Comparison of ENCODE assay signal across 13 mouse cellular contexts in genomic region chr17:27783567-27783966, GRCm38 (mm10). TPM values are rescaled to one million over a fixed set of nuclear protein-coding genes. Genes with fewer than 3 reads are reported as not detected.
A peak's percentile ranks its signal among the peaks of the same experiment; 100 is the strongest.
DNase-seq lines count a peak whose midpoint lies in the region; ATAC-seq and TF ChIP-seq lines count a peak whose summit lies in the region.
"Had no signal": no experiment of that assay in that cellular context is flagged by ENCODE, and none has a peak within 500 bp of the region (broad histone marks: within the 10 kb centered on the region; RNA-seq: fewer than 3 reads in every experiment).

No protein-coding gene starts in this region.

- H3K4me2 ChIP-seq in forebrain, embryonic 16.5 days (ENCODE audit: low read length) = no peak overlapping the region

- H3K27me3 ChIP-seq in liver, adult 2 months (ENCODE audit: control insufficient read depth, insufficient read depth, low read length) = no peaks in the 10 kb centered on the region
- H3K27me3 ChIP-seq in E14TG2a.4 (ENCODE audit: insufficient read depth, low read length) = no peaks in the 10 kb centered on the region
- H3K27me3 ChIP-seq in forebrain, embryonic 16.5 days (replicated peaks; ENCODE audit: control insufficient read depth, insufficient read depth, low read length) = no peaks in the 10 kb centered on the region
- H3K27me3 ChIP-seq: CH12.LX had no signal

- peak overlapping the region; percentile 50 for H3K27ac ChIP-seq in gastrocnemius, adult 2 months
- no peak overlapping the region for H3K27ac ChIP-seq in liver, adult 2 months (replicated peaks; ENCODE audit: insufficient read depth, low read depth, low read length)
- H3K27ac ChIP-seq in forebrain, embryonic 16.5 days (ENCODE audit: low read length) = no peak overlapping the region

- H3K36me3 ChIP-seq in liver, adult 2 months (ENCODE audit: control insufficient read depth, insufficient read depth, low read length) = peaks cover 8% of the 10 kb centered on the region
- H3K36me3 ChIP-seq in E14TG2a.4 (ENCODE audit: insufficient read depth, low read length) = peaks cover 70% of the 10 kb centered on the region
- no peaks in the 10 kb centered on the region for H3K36me3 ChIP-seq in forebrain, embryonic 16.5 days (ENCODE audit: control insufficient read depth, insufficient read depth)

- H3K4me3 ChIP-seq in gastrocnemius, adult 2 months = no peak overlapping the region
- no peak overlapping the region for H3K4me3 ChIP-seq in liver, adult 2 months (ENCODE audit: insufficient read depth, low read depth, low read length)
- no peak overlapping the region for H3K4me3 ChIP-seq in E14TG2a.4 (replicated peaks; ENCODE audit: low read length)
- H3K4me3 ChIP-seq in forebrain, embryonic 16.5 days (replicated peaks; ENCODE audit: low read length) = no peak overlapping the region

- intact Hi-C loops in gastrocnemius, adult 2 months (cut with DNase I) = no loop called here
- intact Hi-C loops in gastrocnemius, postnatal 14 days (cut with DNase I; ENCODE audit: low total_unique reads) = no loop called here

- 88% methylated on average over 4 of the region's 4 CpGs for WGBS in liver, adult 2 months
- 79% methylated on average over 4 of the region's 4 CpGs for WGBS in forebrain, embryonic 16.5 days

- no peaks in the 10 kb centered on the region for H3K9me3 ChIP-seq in E14TG2a.4 (ENCODE audit: low read length)
- H3K9me3 ChIP-seq in forebrain, embryonic 16.5 days (ENCODE audit: control insufficient read depth, low read length) = no peaks in the 10 kb centered on the region

- DNase-seq in gastrocnemius, adult 2 months = peak; percentile 61
- no peak for DNase-seq in gastrocnemius, postnatal 14 days
- no peak for DNase-seq in liver, adult 2 months (ENCODE audit: extremely low read depth, low read depth, low spot score)
- no peak for DNase-seq in liver
- peak; percentile 35 for DNase-seq in induced T-regulatory cell, adult 2 months (ENCODE audit: low read depth)
- DNase-seq: lung, postnatal 14 days; midbrain, embryonic 14.5 days had no signal

- TF ChIP-seq CTCF in gastrocnemius, adult 2 months (IDR thresholded peaks at IDR 0.05) = peak; percentile 38
- peak; percentile 36; the same call in 1 of the 2 replicates for TF ChIP-seq CTCF in liver, adult 2 months (IDR thresholded peaks at IDR 0.05; ENCODE audit: low read depth, low read length)
- peak; percentile 77 for TF ChIP-seq CTCF in E14TG2a.4 (conservative IDR thresholded peaks at IDR 0.05; ENCODE audit: low read length)

- no peak for ATAC-seq in forebrain, embryonic 16.5 days
- no peak for ATAC-seq in activated CD4-positive, CD25-positive, alpha-beta regulatory T cell, adult 4 months
- ATAC-seq: inflammation-experienced regulatory T-cells, adult 6 months had no signal

- no peak for TF ChIP-seq POLR2A in liver, adult 2 months (IDR thresholded peaks at IDR 0.05; ENCODE audit: extremely low read depth, insufficient read depth, low read length)

- peaks cover 16% of the 10 kb centered on the region for H3K4me1 ChIP-seq in liver, adult 2 months (ENCODE audit: control insufficient read depth, insufficient read depth, low read length)
- peaks cover 52% of the 10 kb centered on the region for H3K4me1 ChIP-seq in E14TG2a.4 (replicated peaks; ENCODE audit: low read depth, low read length)
- H3K4me1 ChIP-seq in forebrain, embryonic 16.5 days (replicated peaks; ENCODE audit: control insufficient read depth, insufficient read depth, low read length) = no peaks in the 10 kb centered on the region

- peaks cover 45% of the 10 kb centered on the region for H3K79me2 ChIP-seq in liver, adult 2 months (ENCODE audit: control insufficient read depth, insufficient read depth, low read length)

- H3K9ac ChIP-seq in liver, adult 2 months (ENCODE audit: low read depth, low read length) = no peak overlapping the region
- no peak overlapping the region for H3K9ac ChIP-seq in forebrain, embryonic 16.5 days (replicated peaks; ENCODE audit: low read depth, low read length)

RNA-seq across cellular contexts. Expression of gene D17Wsu92e, which starts 36.9 kb away (rescaled TPM):
- total RNA-seq in gastrocnemius, adult 2 months (2021) = 100 to 1,000 TPM; 182 to 201 TPM
- total RNA-seq in gastrocnemius, postnatal 14 days (2021) = 10 to 100 TPM; 79.7 to 85.1 TPM
- total RNA-seq in liver, adult 2 months (2014; rRNA removed) = 93.0 and 117 TPM in 2 replicates
- polyA plus RNA-seq in liver, adult 2 months (2012; rRNA removed) = 159 and 178 TPM in 2 replicates
- 11.9 and 12.4 TPM in 2 replicates for polyA plus RNA-seq in forebrain, embryonic 16.5 days (2015; fragmentation: Nextera tagmentation; extraction: Ambion mirVana)
- polyA plus RNA-seq in activated CD4-positive, CD25-positive, alpha-beta regulatory T cell, adult 4 months (2017; shearing (Covaris generic)) = 10 to 100 TPM; 14.1 to 15.2 TPM

RNA-seq across cellular contexts. Expression of gene Snrpc, which starts 54.4 kb away (rescaled TPM):
- 10 to 100 TPM; 68.3 to 71.2 TPM for total RNA-seq in gastrocnemius, adult 2 months (2021)
- 10 to 100 TPM; 79.1 to 81.2 TPM for total RNA-seq in gastrocnemius, postnatal 14 days (2021)
- total RNA-seq in liver, adult 2 months (2014; rRNA removed) = 24.4 and 27.1 TPM in 2 replicates
- polyA plus RNA-seq in liver, adult 2 months (2012; rRNA removed) = 42.2 and 49.6 TPM in 2 replicates
- 255 and 264 TPM in 2 replicates for polyA plus RNA-seq in forebrain, embryonic 16.5 days (2015; fragmentation: Nextera tagmentation; extraction: Ambion mirVana)
- 100 to 1,000 TPM; 108 to 126 TPM for polyA plus RNA-seq in activated CD4-positive, CD25-positive, alpha-beta regulatory T cell, adult 4 months (2017; shearing (Covaris generic))

RNA-seq across cellular contexts. Expression of gene Spdef, which starts 54.8 kb away (rescaled TPM):
- total RNA-seq in gastrocnemius, adult 2 months (2021) = not detected
- under 1 TPM; 0.33 to 0.47 TPM for total RNA-seq in gastrocnemius, postnatal 14 days (2021)
- total RNA-seq in liver, adult 2 months (2014; rRNA removed) = not detected in 2 replicates
- polyA plus RNA-seq in liver, adult 2 months (2012; rRNA removed) = 0.15 and 0.48 TPM in 2 replicates
- polyA plus RNA-seq in forebrain, embryonic 16.5 days (2015; fragmentation: Nextera tagmentation; extraction: Ambion mirVana) = 0.27 and 0.70 TPM in 2 replicates
- under 1 TPM in 1 of 2 experiments, not detected in 1; 0.50 TPM for polyA plus RNA-seq in activated CD4-positive, CD25-positive, alpha-beta regulatory T cell, adult 4 months (2017; shearing (Covaris generic))
- total RNA-seq: CH12.LX; neutrophil, adult 5-6 weeks had no signal
- polyA plus RNA-seq: inflammation-experienced regulatory T-cells, adult 6 months had no signal

Comparison
In these comparisons a context has a peak if more than half of its experiments do, and no peak if none do; other contexts are left out.
1. DNase-seq: peak in gastrocnemius, adult 2 months (single experiment) and induced T-regulatory cell, adult 2 months (single experiment); none in gastrocnemius, postnatal 14 days (single experiment), liver, adult 2 months (single experiment) and liver (single experiment).
2. Peak in every context shown above with its lines, with median percentiles within 50 percentile points of each other: CTCF ChIP-seq.